Mouse (Mus musculus): ENCODE results near the gene Ahcyl2.
"Not testable (repeated sequence)": the region's sequence is repeated elsewhere in the genome, so short reads cannot be mapped to it uniquely, and the experiment has no call there.

Ahcyl2 gene

GRCm38 (mm10) chr6:29815060-29815459, 47.2 kb downstream of the Ahcyl2 start:
- DNase-seq (ENCODE audit: low spot score in 2 of 2), result no peak

GRCm38 (mm10) chr6:29815634-29816033, 47.8 kb downstream of the Ahcyl2 start:
- DNase-seq (ENCODE audit: low spot score in 2 of 2), result no peak

GRCm38 (mm10) chr6:29816371-29816770, 48.6 kb downstream of the Ahcyl2 start:
- not testable (repeated sequence) for DNase-seq (ENCODE audit: low spot score in 2 of 2)

- DNase-seq (ENCODE audit: low spot score in 2 of 2), result peak; percentile 15 to 25
Observed at GRCm38 (mm10) chr6:29819309-29819708, 51.5 kb downstream of the Ahcyl2 start.

- DNase-seq (ENCODE audit: low spot score in 2 of 2), result no peak
Observed at GRCm38 (mm10) chr6:29820314-29820713, 52.5 kb downstream of the Ahcyl2 start.

- no peak for DNase-seq (ENCODE audit: low spot score in 2 of 2)
Observed at GRCm38 (mm10) chr6:29820926-29821325, 53.1 kb downstream of the Ahcyl2 start.

GRCm38 (mm10) chr6:29821770-29822169, 54.0 kb downstream of the Ahcyl2 start:
- DNase-seq (ENCODE audit: low spot score in 2 of 2), result no peak

GRCm38 (mm10) chr6:29825302-29825701, 57.5 kb downstream of the Ahcyl2 start:
- no peak for DNase-seq (ENCODE audit: low spot score in 2 of 2)

GRCm38 (mm10) chr6:29827291-29828242, 59.8 kb downstream of the Ahcyl2 start:
- DNase-seq (ENCODE audit: low spot score in 2 of 2), result no peak

- DNase-seq (ENCODE audit: low spot score in 2 of 2), result no peak
Observed at GRCm38 (mm10) chr6:29828574-29829234, 60.9 kb downstream of the Ahcyl2 start.

- DNase-seq (ENCODE audit: low spot score in 2 of 2), result no peak
Observed at GRCm38 (mm10) chr6:29832356-29832755, 64.5 kb downstream of the Ahcyl2 start.

- no peak for DNase-seq (ENCODE audit: low spot score in 2 of 2)
Observed at GRCm38 (mm10) chr6:29833117-29833516, 65.3 kb downstream of the Ahcyl2 start.

GRCm38 (mm10) chr6:29833568-29834255, 65.9 kb downstream of the Ahcyl2 start:
- DNase-seq (ENCODE audit: low spot score in 2 of 2), result peak; percentile 36 to 38

GRCm38 (mm10) chr6:29835543-29836177, 67.8 kb downstream of the Ahcyl2 start:
- DNase-seq (ENCODE audit: low spot score in 2 of 2), result no peak

GRCm38 (mm10) chr6:29837579-29837978, 69.8 kb downstream of the Ahcyl2 start:
- DNase-seq (ENCODE audit: low spot score in 2 of 2), result no peak

GRCm38 (mm10) chr6:29838531-29838930, 70.7 kb downstream of the Ahcyl2 start:
- no peak for DNase-seq (ENCODE audit: low spot score in 2 of 2)

- DNase-seq (ENCODE audit: low spot score in 2 of 2), result no peak
Observed at GRCm38 (mm10) chr6:29840008-29840407, 72.2 kb downstream of the Ahcyl2 start.

GRCm38 (mm10) chr6:29841461-29841860, 73.7 kb downstream of the Ahcyl2 start:
- no peak for DNase-seq (ENCODE audit: low spot score in 2 of 2)

- no peak for DNase-seq (ENCODE audit: low spot score in 2 of 2)
Observed at GRCm38 (mm10) chr6:29847643-29848166, 79.9 kb downstream of the Ahcyl2 start.

GRCm38 (mm10) chr6:29848808-29849207, 81.0 kb downstream of the Ahcyl2 start:
- DNase-seq (ENCODE audit: low spot score in 2 of 2), result peak; percentile 41 to 43

GRCm38 (mm10) chr6:29850096-29850495, 82.3 kb downstream of the Ahcyl2 start:
- DNase-seq (ENCODE audit: low spot score in 2 of 2), result no peak
